Mouse (Mus musculus) heart, embryonic 12.5 days (tissue): Measurements from ENCODE around the gene Gm3409. TPM values are rescaled to one million over a fixed set of nuclear protein-coding genes. Genes with fewer than 3 reads are reported as not detected.
"Not testable (repeated sequence)": the region's sequence is repeated elsewhere in the genome, so short reads cannot be mapped to it uniquely, and the experiment has no call there.

Experiments used
- ATAC-seq: fragments of 200-750 bp; cut with Nextera tagmentation; 2 replicates; pipeline ENCODE4 v1.8.0; 2017; ENCODE audit warnings: moderate TSS enrichment, moderate library complexity; ENCODE audit not compliant: insufficient number of reproducible peaks, low FRiP score
- H3K27ac ChIP-seq: fragments of 300-500 bp; sonication (generic); 2 replicates; pipeline ENCODE4 v1.5.1; 2016; ENCODE audit warnings: mild to moderate bottlenecking, moderate library complexity; ENCODE audit not compliant: poor library complexity, severe bottlenecking
- H3K27me3 ChIP-seq: fragments of 300-500 bp; sonication (generic); replicated peaks from 2 replicates; pipeline ENCODE4 v1.6.1; 2016; ENCODE audit warnings: mild to moderate bottlenecking, moderate library complexity
- H3K36me3 ChIP-seq: fragments of 300-500 bp; sonication (generic); 2 replicates; pipeline ENCODE4 v1.6.1; 2016; ENCODE audit warnings: mild to moderate bottlenecking, moderate library complexity
- H3K4me1 ChIP-seq: fragments of 300-500 bp; sonication (generic); replicated peaks from 2 replicates; pipeline ENCODE4 v1.6.1; 2016; ENCODE audit warnings: mild to moderate bottlenecking
- H3K4me2 ChIP-seq: fragments of 300-500 bp; sonication (generic); 2 replicates; pipeline ENCODE4 v1.6.1; 2016; ENCODE audit warnings: mild to moderate bottlenecking, moderate library complexity
- H3K4me3 ChIP-seq: fragments of 300-500 bp; sonication (generic); 2 replicates; pipeline ENCODE4 v1.5.1; 2016; ENCODE audit warnings: mild to moderate bottlenecking
- H3K9ac ChIP-seq: fragments of 300-500 bp; sonication (generic); 2 replicates; pipeline ENCODE4 v1.6.1; 2016; ENCODE audit warnings: mild to moderate bottlenecking, moderate library complexity
- H3K9me3 ChIP-seq: fragments of 300-500 bp; sonication (generic); replicated peaks from 2 replicates; pipeline ENCODE4 v1.6.1; 2016; ENCODE audit warnings: mild to moderate bottlenecking, moderate library complexity
- WGBS: fragments of 180-500 bp; shearing (Covaris S2); methylation state at CpG from one replicate; pipeline ENCODE4 v1.1.7; 2016; 5-methylcytosine and 5-hydroxymethylcytosine counted together
- polyA plus RNA-seq: library from polyadenylated mRNA; unstranded; fragments of >200 nt; fragmentation: Nextera tagmentation; extraction: Ambion mirVana; gene quantifications from 2 replicates; pipeline ENCODE4 v1.2.1, GENCODE M21; 2016

The Gm3409 gene
- polyA plus RNA-seq, 1 experiment from 2014 or later, result not detected

DNA sequence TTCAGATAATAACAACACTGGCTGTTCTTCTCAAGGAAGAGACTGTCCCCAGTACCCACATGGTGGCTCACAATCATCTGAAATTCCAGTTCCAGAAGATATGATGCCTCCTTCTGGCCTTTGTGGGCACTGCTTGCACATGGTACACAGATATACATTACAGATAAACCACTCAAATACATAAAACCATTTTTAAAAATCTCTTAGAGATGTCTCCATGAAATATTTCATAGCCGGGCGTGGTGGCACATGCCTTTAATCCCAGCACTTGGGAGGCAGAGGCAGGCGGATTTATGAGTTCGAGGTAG, 35.2 kb downstream of the Gm3409 start:
- ATAC-seq, H3K4me2 ChIP-seq, H3K9ac ChIP-seq, H3K4me3 ChIP-seq, H3K27me3 ChIP-seq, H3K27ac ChIP-seq, H3K9me3 ChIP-seq, H3K36me3 ChIP-seq, H3K4me1 ChIP-seq: not testable (repeated sequence)
- 77% methylated on average over 4 of the region's 4 CpGs for WGBS

DNA sequence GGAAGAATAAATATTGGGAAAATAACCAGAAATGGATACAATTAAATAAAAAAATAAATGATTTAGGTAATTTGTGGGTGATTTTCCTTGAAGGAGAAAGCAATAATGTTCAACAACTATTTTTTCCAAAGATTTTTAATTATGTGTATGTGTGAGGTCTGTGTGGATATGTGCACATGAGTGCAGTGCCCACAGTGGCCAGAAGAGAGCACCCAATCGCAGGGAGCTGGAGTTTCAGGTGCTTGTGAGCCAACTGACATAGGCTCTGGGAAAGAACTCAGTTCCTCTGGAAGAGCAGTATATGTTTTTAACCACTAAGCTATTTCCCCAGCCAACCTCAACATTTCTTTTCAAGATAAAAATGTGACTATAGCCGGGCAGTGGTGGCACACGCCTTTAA, 39.2 kb downstream of the Gm3409 start:
- Histone ChIP-seq H3K27me3 (peaks cover 12% of the 10 kb centered on the region; the same call in 1 of the 2 replicates), H3K27ac (no peak overlapping the region), H3K4me2 (no peak overlapping the region), H3K9ac (no peak overlapping the region), H3K4me3 (no peak overlapping the region), H3K9me3 (no peaks in the 10 kb centered on the region), H3K36me3 (no peaks in the 10 kb centered on the region), H3K4me1 (no peaks in the 10 kb centered on the region)
- no peak for ATAC-seq
- WGBS, result 77% methylated on average over 3 of the region's 3 CpGs

- no peak overlapping the region for H3K27ac ChIP-seq
- H3K4me3 ChIP-seq, result peak overlapping the region; percentile 52
- no peaks in the 10 kb centered on the region for H3K36me3 ChIP-seq
- H3K9me3 ChIP-seq, result no peaks in the 10 kb centered on the region
- peaks cover 9% of the 10 kb centered on the region for H3K4me1 ChIP-seq
- WGBS, result 10% methylated on average over 10 of the region's 10 CpGs
- H3K4me2 ChIP-seq, result peak overlapping the region; percentile 87
- H3K9ac ChIP-seq, result no peak overlapping the region
- peaks cover 69% of the 10 kb centered on the region for H3K27me3 ChIP-seq
- ATAC-seq, result no peak
Observed at GRCm38 (mm10) chr5:146584156-146584477, 46.7 kb downstream of the Gm3409 start.

- Histone ChIP-seq H3K27ac (no peak within 1 kb of the TSS), H3K9me3 (no peaks in the 10 kb centered on the region), H3K4me2 (peak within 1 kb of the TSS; percentile 87), H3K9ac (0 out of 2 replicates have a peak within 1 kb of the TSS, but pooled peaks have one; percentile 9), H3K4me3 (peak within 1 kb of the TSS; percentile 52), H3K36me3 (no peaks in the 10 kb centered on the region), H3K27me3 (peaks cover 74% of the 10 kb centered on the region), H3K4me1 (peaks cover 9% of the 10 kb centered on the region)
- ATAC-seq, result peak; percentile 22; the same call in 1 of the 2 replicates
- 2% methylated on average over 64 of the region's 64 CpGs for WGBS
Observed at GRCm38 (mm10) chr5:146584478-146585306, 47.2 kb downstream of the Gm3409 start, which contains the start of gene Gpr12. Gene Gpr12, minus strand, starts transcription at chr5:146585239.

- 16% methylated on average over 10 of the region's 10 CpGs for WGBS
- H3K9me3 ChIP-seq, result no peaks in the 10 kb centered on the region
- H3K4me1 ChIP-seq, result peaks cover 9% of the 10 kb centered on the region
- peak overlapping the region; percentile 52 for H3K4me3 ChIP-seq
- no peak for ATAC-seq
- H3K36me3 ChIP-seq, result no peaks in the 10 kb centered on the region
- no peak overlapping the region for H3K27ac ChIP-seq
- peaks cover 74% of the 10 kb centered on the region for H3K27me3 ChIP-seq
- no peak overlapping the region for H3K9ac ChIP-seq
- peak overlapping the region; percentile 87 for H3K4me2 ChIP-seq
Observed at GRCm38 (mm10) chr5:146585307-146585651, 47.8 kb downstream of the Gm3409 start.

- Histone ChIP-seq H3K9ac (no peak overlapping the region), H3K4me3 (no peak overlapping the region), H3K27ac (no peak overlapping the region), H3K4me2 (no peak overlapping the region), H3K4me1 (peaks cover 9% of the 10 kb centered on the region), H3K27me3 (peaks cover 63% of the 10 kb centered on the region), H3K9me3 (no peaks in the 10 kb centered on the region), H3K36me3 (no peaks in the 10 kb centered on the region)
- WGBS, result 68% methylated on average over 8 of the region's 8 CpGs
- ATAC-seq, result no peak
Observed at GRCm38 (mm10) chr5:146586357-146587070, 49.1 kb downstream of the Gm3409 start.

Other genes starting within 250 kb of the Gm3409 start
- 0.31 and 0.32 TPM in 2 replicates for gene Wasf3, start 152.7 kb upstream of the Gm3409 start, polyA plus RNA-seq
- not detected in 2 replicates for gene Gm6408, start 55.7 kb upstream of the Gm3409 start, polyA plus RNA-seq
- gene Gm6370, start 46.3 kb upstream of the Gm3409 start, polyA plus RNA-seq, result not detected in 2 replicates
- not detected in 2 replicates for gene 4930449I24Rik, start 35.2 kb upstream of the Gm3409 start, polyA plus RNA-seq
- gene Gm3402, start 23.5 kb upstream of the Gm3409 start, polyA plus RNA-seq, result not detected in 2 replicates
- gene Gm3404, start 11.8 kb upstream of the Gm3409 start, polyA plus RNA-seq, result not detected in 2 replicates
- not detected in 2 replicates for gene Gm3415, start 18.5 kb downstream of the Gm3409 start, polyA plus RNA-seq
- not detected in 2 replicates for gene Gpr12, start 47.6 kb downstream of the Gm3409 start, polyA plus RNA-seq